Mouse (Mus musculus): ENCODE results near the gene Lmnb2. TPM values are rescaled to one million over a fixed set of nuclear protein-coding genes. Genes with fewer than 3 reads are reported as not detected.

Lmnb2 gene
- polyA plus RNA-seq, 1 experiment, result 11.0 TPM

DNA sequence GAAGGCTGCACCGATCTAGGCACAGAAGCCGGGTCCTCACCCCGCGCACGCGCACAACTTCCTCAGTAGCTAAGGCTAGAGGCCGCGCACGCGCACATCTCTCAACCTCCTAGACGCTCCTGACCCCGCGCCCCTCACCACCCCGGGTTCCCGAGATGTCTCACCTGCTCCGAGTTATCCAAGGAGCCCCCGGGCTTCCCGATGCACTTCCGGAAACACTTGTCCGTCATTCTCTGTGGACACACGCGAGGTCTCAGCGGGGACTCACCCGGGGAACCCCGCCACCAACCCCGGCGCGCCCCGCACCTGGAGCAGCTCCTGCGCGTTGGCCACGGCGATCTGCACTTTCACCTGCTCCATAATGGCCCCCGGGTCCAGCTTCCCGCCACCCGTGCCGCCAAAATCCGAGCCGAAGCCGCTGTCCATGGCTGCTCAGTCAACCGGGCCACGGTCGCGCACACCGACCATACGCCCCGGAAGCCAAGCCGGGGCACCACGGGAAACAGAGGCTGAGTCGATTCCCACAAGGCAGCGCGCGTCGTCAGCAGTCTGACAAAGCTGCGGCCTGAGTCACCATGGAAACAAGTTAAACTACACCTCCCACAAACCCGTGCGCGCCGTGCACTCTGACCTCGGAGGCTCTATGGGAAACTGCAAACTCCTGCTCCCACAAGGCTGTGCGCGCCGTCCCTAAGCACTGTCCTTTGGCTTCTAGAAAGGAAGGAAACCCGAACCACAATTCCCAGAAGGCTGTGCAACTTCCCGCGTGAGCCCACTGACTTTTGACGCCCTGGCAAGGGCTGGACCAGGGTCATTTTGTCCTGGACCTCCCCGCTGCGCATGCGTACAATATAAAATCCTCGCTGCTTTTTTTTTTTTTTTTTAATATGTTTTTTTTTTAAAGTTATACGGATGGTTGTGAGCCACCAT, 17.5 kb downstream of the Lmnb2 start, which contains the start of gene Timm13:
TSS of gene Timm13 (minus strand) at position 652 of the 930 bp plus-strand sequence.
- WGBS, result under 1% methylated on average over 72 of the region's 72 CpGs
- Histone ChIP-seq H3K27ac (ENCODE audit: insufficient read depth, low read length) (peak within 1 kb of the TSS; percentile 88), H3K4me1 (ENCODE audit: control insufficient read depth, insufficient read depth, insufficient read length) (peaks cover 6% of the 10 kb centered on the region), H3K36me3 (ENCODE audit: control insufficient read depth, insufficient read depth, low read length) (peaks cover 9% of the 10 kb centered on the region), H3K4me3 (ENCODE audit: extremely low read depth, insufficient read depth, insufficient read length) (peak within 1 kb of the TSS; percentile 83), H3K27me3 (ENCODE audit: control insufficient read depth, insufficient read depth, low read length) (no peaks in the 10 kb centered on the region)
- TF ChIP-seq POLR2A (IDR thresholded peaks at IDR 0.05; ENCODE audit: low read depth, low read length), result peak; percentile 38; the same call in 1 of the 2 replicates
- no peak for TF ChIP-seq CTCF (IDR thresholded peaks at IDR 0.05; ENCODE audit: extremely low read depth, insufficient read depth, insufficient read length, insufficient replicate concordance)
- peak; percentile 97 to 98 for DNase-seq (ENCODE audit: low read depth in 1 of 2, low spot score in 2 of 2)

DNA sequence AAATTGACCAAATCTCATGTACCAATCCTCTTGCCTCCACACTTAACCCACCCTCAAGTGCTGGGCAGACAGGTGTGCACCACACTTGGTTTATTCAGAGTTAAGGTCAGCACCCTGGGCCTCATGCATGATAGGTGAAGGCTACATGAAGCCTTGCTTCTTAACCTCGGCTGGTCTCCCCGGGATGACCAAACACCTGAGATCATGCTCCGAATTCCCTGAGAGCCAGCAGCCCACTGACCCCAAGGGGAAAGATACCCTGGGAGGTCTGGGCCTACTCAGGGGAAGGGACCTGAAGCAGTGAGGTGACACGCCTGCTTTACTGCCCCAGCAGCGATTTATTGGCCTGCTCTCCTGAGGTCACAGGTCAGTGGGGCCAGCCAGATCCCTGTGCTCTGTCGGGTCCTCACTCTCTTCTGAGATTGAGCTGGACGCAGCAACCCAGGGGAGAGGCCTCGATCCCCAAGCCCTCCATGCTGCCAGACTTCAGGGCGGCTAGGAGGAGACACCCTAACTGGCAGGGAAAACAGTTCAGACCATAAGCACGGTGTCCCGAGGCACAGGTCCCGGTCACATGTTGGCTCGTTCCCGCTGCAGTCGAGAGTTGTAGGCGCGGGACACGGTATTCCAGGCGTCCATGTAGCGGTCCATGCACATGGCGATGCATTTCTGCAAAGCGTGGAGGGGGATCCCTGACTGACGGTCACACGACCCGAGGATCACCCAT, 18.3 kb downstream of the Lmnb2 start:
- no peak for DNase-seq (ENCODE audit: low read depth in 1 of 2, low spot score in 2 of 2)
- Histone ChIP-seq H3K4me1 (ENCODE audit: control insufficient read depth, insufficient read depth, insufficient read length) (peaks cover 6% of the 10 kb centered on the region), H3K4me3 (ENCODE audit: extremely low read depth, insufficient read depth, insufficient read length) (peak overlapping the region; percentile 83), H3K27ac (ENCODE audit: insufficient read depth, low read length) (no peak overlapping the region), H3K27me3 (ENCODE audit: control insufficient read depth, insufficient read depth, low read length) (no peaks in the 10 kb centered on the region), H3K36me3 (ENCODE audit: control insufficient read depth, insufficient read depth, low read length) (peaks cover 9% of the 10 kb centered on the region)
- WGBS, result 20% methylated on average over 25 of the region's 25 CpGs
- no peak for TF ChIP-seq POLR2A (IDR thresholded peaks at IDR 0.05; ENCODE audit: low read depth, low read length)
- TF ChIP-seq CTCF (IDR thresholded peaks at IDR 0.05; ENCODE audit: extremely low read depth, insufficient read depth, insufficient read length, insufficient replicate concordance), result no peak

DNA sequence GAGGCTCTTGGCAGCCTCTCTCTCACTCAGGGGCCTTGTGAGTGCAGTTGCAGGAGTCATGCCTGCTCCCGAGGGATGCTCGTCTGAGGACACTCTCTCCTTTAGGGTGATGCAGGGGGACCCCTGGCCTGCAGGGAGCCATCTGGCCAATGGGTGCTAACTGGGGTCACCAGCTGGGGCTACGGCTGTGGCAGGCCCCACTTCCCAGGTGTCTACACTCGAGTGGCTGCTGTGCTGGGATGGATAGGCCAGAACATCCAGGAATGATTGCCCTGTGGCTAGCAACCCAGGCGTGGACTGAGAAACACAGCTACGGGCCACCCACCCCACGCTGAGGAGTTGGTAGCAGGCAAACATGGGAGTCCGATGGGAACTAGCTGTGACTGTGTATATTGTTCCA, 19.0 kb downstream of the Lmnb2 start:
- Histone ChIP-seq H3K36me3 (ENCODE audit: control insufficient read depth, insufficient read depth, low read length) (peaks cover 4% of the 10 kb centered on the region), H3K27ac (ENCODE audit: insufficient read depth, low read length) (no peak overlapping the region), H3K4me1 (ENCODE audit: control insufficient read depth, insufficient read depth, insufficient read length) (peaks cover 6% of the 10 kb centered on the region), H3K4me3 (ENCODE audit: extremely low read depth, insufficient read depth, insufficient read length) (no peak overlapping the region), H3K27me3 (ENCODE audit: control insufficient read depth, insufficient read depth, low read length) (no peaks in the 10 kb centered on the region)
- TF ChIP-seq CTCF (IDR thresholded peaks at IDR 0.05; ENCODE audit: extremely low read depth, insufficient read depth, insufficient read length, insufficient replicate concordance), result no peak
- no peak for TF ChIP-seq POLR2A (IDR thresholded peaks at IDR 0.05; ENCODE audit: low read depth, low read length)
- DNase-seq (ENCODE audit: low read depth in 1 of 2, low spot score in 2 of 2), result no peak
- WGBS, result 92% methylated on average over 8 of the region's 8 CpGs

DNA sequence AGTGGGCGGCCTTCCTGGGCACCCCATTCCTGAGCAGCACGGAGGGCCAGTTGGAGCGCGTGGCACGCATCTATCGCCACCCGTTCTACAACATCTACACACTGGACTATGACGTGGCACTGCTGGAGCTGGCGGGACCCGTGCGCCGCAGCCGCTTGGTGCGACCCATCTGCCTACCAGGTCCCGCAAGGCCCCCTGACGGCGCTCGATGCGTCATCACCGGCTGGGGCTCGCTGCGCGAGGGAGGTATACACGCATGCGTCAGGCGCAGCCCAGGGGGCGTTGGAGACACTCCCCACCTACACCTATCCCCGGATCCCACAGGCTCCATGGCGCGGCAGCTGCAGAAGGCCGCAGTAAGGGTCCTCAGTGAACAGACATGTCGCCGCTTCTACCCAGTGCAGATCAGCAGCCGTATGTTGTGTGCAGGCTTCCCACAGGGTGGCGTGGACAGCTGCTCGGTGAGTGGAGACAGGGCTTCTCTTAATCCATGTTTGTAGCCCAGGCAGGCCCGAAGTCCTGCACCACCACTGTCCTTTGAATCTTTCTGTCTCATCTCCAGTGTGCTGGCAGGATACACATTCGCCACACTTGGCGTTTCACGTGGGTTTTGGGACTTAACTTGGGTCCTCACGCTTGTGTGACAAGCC, 20.1 kb downstream of the Lmnb2 start:
- DNase-seq (ENCODE audit: low read depth in 1 of 2, low spot score in 2 of 2), result no peak
- no peaks in the 10 kb centered on the region for H3K27me3 ChIP-seq (ENCODE audit: control insufficient read depth, insufficient read depth, low read length)
- no peak for TF ChIP-seq POLR2A (IDR thresholded peaks at IDR 0.05; ENCODE audit: low read depth, low read length)
- TF ChIP-seq CTCF (IDR thresholded peaks at IDR 0.05; ENCODE audit: extremely low read depth, insufficient read depth, insufficient read length, insufficient replicate concordance), result no peak
- H3K4me3 ChIP-seq (ENCODE audit: extremely low read depth, insufficient read depth, insufficient read length), result no peak overlapping the region
- H3K4me1 ChIP-seq (ENCODE audit: control insufficient read depth, insufficient read depth, insufficient read length), result peaks cover 6% of the 10 kb centered on the region
- H3K36me3 ChIP-seq (ENCODE audit: control insufficient read depth, insufficient read depth, low read length), result peaks cover 4% of the 10 kb centered on the region; the same call in 1 of the 2 replicates
- H3K27ac ChIP-seq (ENCODE audit: insufficient read depth, low read length), result no peak overlapping the region
- WGBS, result 90% methylated on average over 41 of the region's 41 CpGs

DNA sequence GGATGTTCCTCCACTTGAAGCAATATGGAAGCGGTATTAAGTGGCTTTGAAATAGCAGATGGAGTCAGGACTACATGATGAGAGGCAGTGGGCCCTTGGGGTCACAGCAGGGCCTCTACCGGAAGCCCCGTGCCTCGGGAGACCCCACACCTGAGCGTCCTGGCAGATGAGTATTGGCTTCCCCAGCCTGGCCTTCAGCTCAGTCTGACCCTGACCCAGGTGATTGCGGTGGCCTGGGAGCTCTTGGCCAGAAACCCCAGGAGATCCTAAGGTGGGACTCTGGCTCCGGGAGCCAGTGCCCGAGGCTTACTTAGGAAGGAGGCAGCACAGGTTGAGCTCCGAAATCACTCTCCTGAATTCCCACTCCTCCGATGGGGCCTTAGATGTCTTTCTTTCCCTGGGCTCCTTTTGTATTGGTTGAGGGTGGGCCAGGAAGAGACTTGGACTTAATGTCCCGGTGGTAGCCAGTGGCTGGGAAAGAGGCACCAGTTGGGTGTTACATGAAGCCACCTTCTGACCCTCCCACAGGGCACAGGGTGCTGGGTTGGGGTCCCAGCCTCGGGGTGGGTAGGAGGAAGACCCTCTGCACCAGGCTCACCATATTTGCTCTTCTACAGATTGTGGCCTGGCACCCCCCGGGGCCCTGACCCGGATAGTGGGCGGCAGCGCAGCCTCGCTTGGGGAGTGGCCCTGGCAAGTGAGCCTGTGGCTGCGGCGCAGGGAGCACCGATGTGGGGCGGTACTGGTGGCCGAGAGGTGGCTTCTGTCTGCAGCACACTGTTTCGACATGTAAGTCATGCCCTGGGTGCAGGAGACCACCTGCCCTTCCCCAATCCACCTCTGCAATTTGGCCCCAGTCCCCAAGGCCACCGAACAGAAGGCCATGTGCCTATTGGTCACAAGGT, 21.2 kb downstream of the Lmnb2 start:
- Histone ChIP-seq H3K36me3 (ENCODE audit: control insufficient read depth, insufficient read depth, low read length) (peaks cover 4% of the 10 kb centered on the region; the same call in 1 of the 2 replicates), H3K4me1 (ENCODE audit: control insufficient read depth, insufficient read depth, insufficient read length) (peaks cover 6% of the 10 kb centered on the region), H3K27ac (ENCODE audit: insufficient read depth, low read length) (no peak overlapping the region), H3K4me3 (ENCODE audit: extremely low read depth, insufficient read depth, insufficient read length) (no peak overlapping the region), H3K27me3 (ENCODE audit: control insufficient read depth, insufficient read depth, low read length) (no peaks in the 10 kb centered on the region)
- WGBS, result 81% methylated on average over 24 of the region's 24 CpGs
- no peak for TF ChIP-seq POLR2A (IDR thresholded peaks at IDR 0.05; ENCODE audit: low read depth, low read length)
- TF ChIP-seq CTCF (IDR thresholded peaks at IDR 0.05; ENCODE audit: extremely low read depth, insufficient read depth, insufficient read length, insufficient replicate concordance), result no peak
- DNase-seq (ENCODE audit: low read depth in 1 of 2, low spot score in 2 of 2), result no peak

DNA sequence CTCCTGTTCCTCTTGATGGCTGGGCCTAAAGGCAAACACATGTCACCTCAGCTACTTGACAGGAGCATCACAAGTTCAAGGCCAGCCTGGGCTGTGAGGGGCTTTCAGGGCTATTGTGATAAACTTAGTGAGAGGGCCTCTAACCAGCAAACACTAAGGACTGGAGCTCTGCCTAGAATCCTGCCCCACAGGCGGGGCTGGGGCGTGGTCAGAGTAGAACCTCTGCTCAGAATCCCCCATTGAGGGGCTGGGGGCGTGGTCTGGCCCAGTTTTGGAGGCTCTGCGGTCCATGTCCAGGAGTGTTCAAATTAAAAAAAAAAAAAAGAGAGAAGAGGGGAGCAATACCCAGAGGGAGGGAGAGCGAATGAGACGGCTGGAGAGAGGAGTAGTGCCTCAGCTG, 22.3 kb downstream of the Lmnb2 start:
- no peak overlapping the region for H3K27ac ChIP-seq (ENCODE audit: insufficient read depth, low read length)
- TF ChIP-seq POLR2A (IDR thresholded peaks at IDR 0.05; ENCODE audit: low read depth, low read length) (no peak), CTCF (IDR thresholded peaks at IDR 0.05; ENCODE audit: extremely low read depth, insufficient read depth, insufficient read length, insufficient replicate concordance) (no peak)
- no peak for DNase-seq (ENCODE audit: low read depth in 1 of 2, low spot score in 2 of 2)
- no peak overlapping the region for H3K4me3 ChIP-seq (ENCODE audit: extremely low read depth, insufficient read depth, insufficient read length)
- WGBS, result 88% methylated on average over 6 of the region's 6 CpGs
- H3K27me3 ChIP-seq (ENCODE audit: control insufficient read depth, insufficient read depth, low read length), result no peaks in the 10 kb centered on the region
- H3K4me1 ChIP-seq (ENCODE audit: control insufficient read depth, insufficient read depth, insufficient read length), result peaks cover 6% of the 10 kb centered on the region
- H3K36me3 ChIP-seq (ENCODE audit: control insufficient read depth, insufficient read depth, low read length), result peaks cover 4% of the 10 kb centered on the region; the same call in 1 of the 2 replicates
